Mouse (Mus musculus): ENCODE results near the gene Fndc9. TPM values are rescaled to one million over a fixed set of nuclear protein-coding genes. Genes with fewer than 3 reads are reported as not detected.

Fndc9 gene
- polyA plus RNA-seq, 1 experiment from 2014 or later: 0.11 TPM

DNA sequence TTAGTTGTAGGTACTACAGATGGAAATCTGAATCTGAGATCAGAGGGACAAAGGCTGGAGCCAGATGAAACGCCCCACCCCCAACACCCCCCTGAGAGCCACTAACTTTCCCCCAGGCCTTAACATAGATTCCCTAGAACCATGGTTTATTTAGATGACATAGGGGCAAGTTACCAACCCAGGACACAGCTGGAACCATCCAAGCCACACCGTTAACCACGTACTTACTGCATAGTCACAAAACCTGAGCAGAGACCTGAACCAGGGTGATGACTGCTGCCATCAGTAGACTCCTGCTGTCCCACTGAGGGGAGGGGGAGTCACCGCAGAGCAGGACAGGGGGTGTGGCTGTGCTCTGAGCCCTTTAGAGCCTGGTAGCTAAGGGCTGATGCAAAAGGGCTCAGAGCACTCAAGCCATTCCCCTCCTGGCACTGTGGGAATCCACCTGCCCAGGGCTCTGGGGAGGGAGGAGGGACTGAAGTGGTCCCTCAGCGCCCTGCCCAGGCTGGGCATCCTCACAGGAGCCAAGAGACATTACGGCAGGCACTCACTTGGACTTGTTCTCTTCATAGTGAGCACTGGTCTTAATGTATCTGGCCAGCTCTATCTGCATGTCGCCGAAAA is 36.8 kb downstream of the Fndc9 start:
- Histone ChIP-seq H3K9ac (ENCODE audit: low read length) (no peak overlapping the region), H3K9me3 (ENCODE audit: control insufficient read depth, low read length) (no peaks in the 10 kb centered on the region), H3K36me3 (ENCODE audit: control insufficient read depth, insufficient read depth, low read length) (no peaks in the 10 kb centered on the region), H3K27me3 (ENCODE audit: control insufficient read depth, insufficient read depth, low read length) (no peaks in the 10 kb centered on the region), H3K27ac (replicated peaks; ENCODE audit: low read depth, low read length) (no peak overlapping the region), H3K4me3 (ENCODE audit: low read depth, low read length) (no peak overlapping the region), H3K4me2 (ENCODE audit: low read depth, severe bottlenecking) (no peak overlapping the region), H3K4me1 (ENCODE audit: control insufficient read depth, insufficient read depth, low read length) (no peaks in the 10 kb centered on the region)
- ATAC-seq (ENCODE audit: insufficient number of reproducible peaks, low FRiP score, low TSS enrichment, low read depth): no peak
- DNase-seq (ENCODE audit: low spot score): no peak
- WGBS: 76% methylated on average over 8 of the region's 8 CpGs

- no peak overlapping the region for H3K4me3 ChIP-seq (ENCODE audit: low read depth, low read length)
- H3K4me1 ChIP-seq (ENCODE audit: control insufficient read depth, insufficient read depth, low read length): no peaks in the 10 kb centered on the region
- no peaks in the 10 kb centered on the region for H3K9me3 ChIP-seq (ENCODE audit: control insufficient read depth, low read length)
- WGBS: 93% methylated on average over 3 of the region's 3 CpGs
- DNase-seq (ENCODE audit: low spot score): no peak
- no peak overlapping the region for H3K9ac ChIP-seq (ENCODE audit: low read length)
- H3K27me3 ChIP-seq (ENCODE audit: control insufficient read depth, insufficient read depth, low read length): no peaks in the 10 kb centered on the region
- H3K4me2 ChIP-seq (ENCODE audit: low read depth, severe bottlenecking): no peak overlapping the region
- H3K36me3 ChIP-seq (ENCODE audit: control insufficient read depth, insufficient read depth, low read length): no peaks in the 10 kb centered on the region
- ATAC-seq (ENCODE audit: insufficient number of reproducible peaks, low FRiP score, low TSS enrichment, low read depth): no peak
- H3K27ac ChIP-seq (replicated peaks; ENCODE audit: low read depth, low read length): no peak overlapping the region
Observed at GRCm38 (mm10) chr11:46273969-46274368, 38.6 kb downstream of the Fndc9 start.

- ATAC-seq (ENCODE audit: insufficient number of reproducible peaks, low FRiP score, low TSS enrichment, low read depth) (peak; percentile 67), DNase-seq (ENCODE audit: low spot score) (peak; percentile 83)
- 14% methylated on average over 6 of the region's 6 CpGs for WGBS
- Histone ChIP-seq H3K36me3 (ENCODE audit: control insufficient read depth, insufficient read depth, low read length) (no peaks in the 10 kb centered on the region), H3K4me2 (ENCODE audit: low read depth, severe bottlenecking) (no peak overlapping the region), H3K27me3 (ENCODE audit: control insufficient read depth, insufficient read depth, low read length) (no peaks in the 10 kb centered on the region), H3K9me3 (ENCODE audit: control insufficient read depth, low read length) (no peaks in the 10 kb centered on the region), H3K4me3 (ENCODE audit: low read depth, low read length) (no peak overlapping the region), H3K27ac (replicated peaks; ENCODE audit: low read depth, low read length) (no peak overlapping the region), H3K4me1 (ENCODE audit: control insufficient read depth, insufficient read depth, low read length) (no peaks in the 10 kb centered on the region), H3K9ac (ENCODE audit: low read length) (no peak overlapping the region)
Observed at GRCm38 (mm10) chr11:46275302-46275701, 40.0 kb downstream of the Fndc9 start.

DNA sequence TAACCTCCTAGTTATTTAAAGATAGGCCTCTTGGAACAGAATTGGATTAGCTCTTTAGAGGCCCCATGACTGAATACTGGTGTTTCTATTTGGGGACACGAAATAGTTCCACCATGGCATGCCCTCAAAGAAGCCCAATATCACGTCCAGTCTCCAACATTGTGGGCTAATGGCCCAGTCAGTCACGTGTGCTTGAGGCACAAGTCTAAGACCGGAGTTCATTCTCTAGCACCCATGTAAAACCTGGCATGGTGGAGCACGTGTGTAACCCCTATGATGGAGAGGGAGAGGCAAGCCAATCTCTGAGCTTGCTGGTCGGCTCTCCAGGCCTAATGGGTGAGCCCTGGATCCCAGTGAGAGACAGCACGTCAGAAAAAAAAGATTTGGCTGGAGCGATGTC is 40.8 kb downstream of the Fndc9 start:
- 92% methylated on average over 8 of the region's 8 CpGs for WGBS
- Histone ChIP-seq H3K4me2 (ENCODE audit: low read depth, severe bottlenecking) (no peak overlapping the region), H3K4me1 (ENCODE audit: control insufficient read depth, insufficient read depth, low read length) (no peaks in the 10 kb centered on the region), H3K27me3 (ENCODE audit: control insufficient read depth, insufficient read depth, low read length) (no peaks in the 10 kb centered on the region), H3K9ac (ENCODE audit: low read length) (no peak overlapping the region), H3K27ac (replicated peaks; ENCODE audit: low read depth, low read length) (no peak overlapping the region), H3K36me3 (ENCODE audit: control insufficient read depth, insufficient read depth, low read length) (no peaks in the 10 kb centered on the region), H3K4me3 (ENCODE audit: low read depth, low read length) (no peak overlapping the region), H3K9me3 (ENCODE audit: control insufficient read depth, low read length) (no peaks in the 10 kb centered on the region)
- DNase-seq (ENCODE audit: low spot score) (no peak), ATAC-seq (ENCODE audit: insufficient number of reproducible peaks, low FRiP score, low TSS enrichment, low read depth) (no peak)

DNA sequence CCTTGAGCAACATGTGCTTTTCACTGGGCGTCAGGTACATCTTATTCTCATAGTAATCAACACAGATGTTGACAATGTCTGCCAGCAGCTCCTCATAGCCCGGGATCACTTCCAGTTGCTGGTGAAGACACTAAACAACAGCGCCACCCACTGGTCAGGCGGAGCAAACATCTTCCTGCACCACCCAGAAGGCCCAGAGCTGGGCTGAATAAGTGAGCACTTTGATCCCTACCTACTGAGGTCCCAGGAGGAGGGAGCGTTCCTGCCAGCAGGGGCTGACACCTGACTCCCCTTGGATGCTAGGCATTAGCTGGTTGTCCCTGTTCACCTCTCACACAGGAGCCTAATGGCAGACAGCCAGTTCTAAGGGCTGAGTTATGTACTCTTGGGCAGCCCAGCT is 41.4 kb downstream of the Fndc9 start:
- no peak overlapping the region for H3K27ac ChIP-seq (replicated peaks; ENCODE audit: low read depth, low read length)
- H3K4me2 ChIP-seq (ENCODE audit: low read depth, severe bottlenecking): no peak overlapping the region

DNA sequence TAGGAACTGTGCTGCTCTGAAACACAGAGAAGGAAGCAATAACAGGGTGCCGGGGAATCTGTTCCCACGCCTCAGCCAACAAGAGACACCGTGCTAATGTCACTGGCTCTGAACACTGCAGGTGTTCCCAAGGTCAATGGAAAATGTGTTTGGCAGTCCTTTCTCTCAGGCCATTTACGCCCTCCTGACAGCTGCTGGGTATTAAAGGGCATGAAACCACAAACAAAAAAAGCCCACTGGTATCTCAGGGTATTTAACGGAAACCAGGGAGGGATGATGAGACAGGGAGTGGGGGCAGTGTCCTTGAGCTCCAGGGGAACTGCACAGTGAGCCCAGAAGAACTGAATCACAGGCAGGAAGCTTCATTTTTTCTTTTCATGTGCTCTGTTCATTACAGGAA is 42.8 kb downstream of the Fndc9 start:
- Histone ChIP-seq H3K4me1 (ENCODE audit: control insufficient read depth, insufficient read depth, low read length) (no peaks in the 10 kb centered on the region), H3K4me2 (ENCODE audit: low read depth, severe bottlenecking) (no peak overlapping the region), H3K4me3 (ENCODE audit: low read depth, low read length) (no peak overlapping the region), H3K9me3 (ENCODE audit: control insufficient read depth, low read length) (no peaks in the 10 kb centered on the region), H3K36me3 (ENCODE audit: control insufficient read depth, insufficient read depth, low read length) (no peaks in the 10 kb centered on the region), H3K27me3 (ENCODE audit: control insufficient read depth, insufficient read depth, low read length) (no peaks in the 10 kb centered on the region), H3K27ac (replicated peaks; ENCODE audit: low read depth, low read length) (no peak overlapping the region), H3K9ac (ENCODE audit: low read length) (no peak overlapping the region)
- WGBS: 83% methylated on average over 5 of the region's 5 CpGs
- ATAC-seq (ENCODE audit: insufficient number of reproducible peaks, low FRiP score, low TSS enrichment, low read depth): no peak
- DNase-seq (ENCODE audit: low spot score): no peak

More for the DNA sequence above, 41.4 kb downstream of the Fndc9 start:
- H3K36me3 ChIP-seq (ENCODE audit: control insufficient read depth, insufficient read depth, low read length): no peaks in the 10 kb centered on the region
- H3K9me3 ChIP-seq (ENCODE audit: control insufficient read depth, low read length): no peaks in the 10 kb centered on the region
- H3K4me1 ChIP-seq (ENCODE audit: control insufficient read depth, insufficient read depth, low read length): no peaks in the 10 kb centered on the region
- no peaks in the 10 kb centered on the region for H3K27me3 ChIP-seq (ENCODE audit: control insufficient read depth, insufficient read depth, low read length)
- no peak overlapping the region for H3K4me3 ChIP-seq (ENCODE audit: low read depth, low read length)
- no peak overlapping the region for H3K9ac ChIP-seq (ENCODE audit: low read length)
- ATAC-seq (ENCODE audit: insufficient number of reproducible peaks, low FRiP score, low TSS enrichment, low read depth) (0 out of 2 replicates have a peak, but pooled peaks have one; percentile 33), DNase-seq (ENCODE audit: low spot score) (peak; percentile 45)
- 39% methylated on average over 5 of the region's 5 CpGs for WGBS

GRCm38 (mm10) chr11:46278709-46279108 is 43.4 kb downstream of the Fndc9 start:
- Histone ChIP-seq H3K27ac (replicated peaks; ENCODE audit: low read depth, low read length) (no peak overlapping the region), H3K4me2 (ENCODE audit: low read depth, severe bottlenecking) (no peak overlapping the region), H3K27me3 (ENCODE audit: control insufficient read depth, insufficient read depth, low read length) (no peaks in the 10 kb centered on the region), H3K36me3 (ENCODE audit: control insufficient read depth, insufficient read depth, low read length) (no peaks in the 10 kb centered on the region), H3K4me3 (ENCODE audit: low read depth, low read length) (no peak overlapping the region), H3K9me3 (ENCODE audit: control insufficient read depth, low read length) (no peaks in the 10 kb centered on the region), H3K9ac (ENCODE audit: low read length) (no peak overlapping the region), H3K4me1 (ENCODE audit: control insufficient read depth, insufficient read depth, low read length) (no peaks in the 10 kb centered on the region)
- WGBS: 91% methylated on average over 12 of the region's 12 CpGs
- DNase-seq (ENCODE audit: low spot score) (no peak), ATAC-seq (ENCODE audit: insufficient number of reproducible peaks, low FRiP score, low TSS enrichment, low read depth) (no peak)

GRCm38 (mm10) chr11:46282612-46283011 is 47.3 kb downstream of the Fndc9 start:
- 97% methylated on average over 5 of the region's 5 CpGs for WGBS
- H3K36me3 ChIP-seq (ENCODE audit: control insufficient read depth, insufficient read depth, low read length): no peaks in the 10 kb centered on the region
- H3K4me3 ChIP-seq (ENCODE audit: low read depth, low read length): no peak overlapping the region
- no peak overlapping the region for H3K9ac ChIP-seq (ENCODE audit: low read length)
- H3K9me3 ChIP-seq (ENCODE audit: control insufficient read depth, low read length): no peaks in the 10 kb centered on the region
- H3K27ac ChIP-seq (replicated peaks; ENCODE audit: low read depth, low read length): no peak overlapping the region
- ATAC-seq (ENCODE audit: insufficient number of reproducible peaks, low FRiP score, low TSS enrichment, low read depth) (no peak), DNase-seq (ENCODE audit: low spot score) (no peak)
- H3K4me2 ChIP-seq (ENCODE audit: low read depth, severe bottlenecking): no peak overlapping the region
- no peaks in the 10 kb centered on the region for H3K27me3 ChIP-seq (ENCODE audit: control insufficient read depth, insufficient read depth, low read length)
- H3K4me1 ChIP-seq (ENCODE audit: control insufficient read depth, insufficient read depth, low read length): no peaks in the 10 kb centered on the region

GRCm38 (mm10) chr11:46283800-46284199 is 48.5 kb downstream of the Fndc9 start:
- Histone ChIP-seq H3K27me3 (ENCODE audit: control insufficient read depth, insufficient read depth, low read length) (no peaks in the 10 kb centered on the region), H3K9ac (ENCODE audit: low read length) (no peak overlapping the region), H3K4me3 (ENCODE audit: low read depth, low read length) (no peak overlapping the region), H3K4me1 (ENCODE audit: control insufficient read depth, insufficient read depth, low read length) (no peaks in the 10 kb centered on the region), H3K27ac (replicated peaks; ENCODE audit: low read depth, low read length) (no peak overlapping the region), H3K9me3 (ENCODE audit: control insufficient read depth, low read length) (no peaks in the 10 kb centered on the region), H3K4me2 (ENCODE audit: low read depth, severe bottlenecking) (no peak overlapping the region), H3K36me3 (ENCODE audit: control insufficient read depth, insufficient read depth, low read length) (no peaks in the 10 kb centered on the region)
- WGBS: 92% methylated on average over 6 of the region's 6 CpGs
- no peak for DNase-seq (ENCODE audit: low spot score)
- no peak for ATAC-seq (ENCODE audit: insufficient number of reproducible peaks, low FRiP score, low TSS enrichment, low read depth)
